Mouse (Mus musculus) forebrain, embryonic 11.5 days (tissue): Measurements from ENCODE around the gene Hsd11b1. TPM values are rescaled to one million over a fixed set of nuclear protein-coding genes. Genes with fewer than 3 reads are reported as not detected.

Experiments
- ATAC-seq: fragments of 200-750 bp; cut with Nextera tagmentation; replicated peaks from 2 replicates; pipeline ENCODE4 v1.8.0; 2017; ENCODE audit warnings: moderate TSS enrichment; ENCODE audit not compliant: low FRiP score
- DNase-seq: peaks from one replicate; pipeline ENCODE4 v3.0.0-alpha.2; 2017; ENCODE audit warnings: low spot score
- H3K27ac ChIP-seq: fragments of 300-500 bp; sonication (generic); 2 replicates; pipeline ENCODE4 v1.5.1; 2014; ENCODE audit warnings: low read depth, low read length
- H3K27me3 ChIP-seq: fragments of 300-500 bp; sonication (generic); 2 replicates; pipeline ENCODE4 v1.6.1; 2014; ENCODE audit warnings: mild to moderate bottlenecking, low read length, mixed read lengths; ENCODE audit not compliant: control insufficient read depth, insufficient read depth
- H3K36me3 ChIP-seq: fragments of 300-500 bp; sonication (generic); 2 replicates; pipeline ENCODE4 v1.6.1; 2014; ENCODE audit warnings: mild to moderate bottlenecking, low read length, moderate library complexity, mixed read lengths; ENCODE audit not compliant: control insufficient read depth, insufficient read depth
- H3K4me1 ChIP-seq: fragments of 300-500 bp; sonication (generic); replicated peaks from 2 replicates; pipeline ENCODE4 v1.6.1; 2014; ENCODE audit warnings: low read length, mixed read lengths; ENCODE audit not compliant: control insufficient read depth, insufficient read depth
- H3K4me2 ChIP-seq: fragments of 300-500 bp; sonication (generic); 2 replicates; pipeline ENCODE4 v1.6.1; 2014; ENCODE audit warnings: low read depth, mild to moderate bottlenecking, low read length, moderate library complexity, mixed read lengths; ENCODE audit not compliant: severe bottlenecking
- H3K4me3 ChIP-seq: fragments of 300-500 bp; sonication (generic); 2 replicates; pipeline ENCODE4 v1.5.1; 2014; ENCODE audit warnings: low read depth, low read length
- H3K9ac ChIP-seq: fragments of 300-500 bp; sonication (generic); 2 replicates; pipeline ENCODE4 v1.6.1; 2014; ENCODE audit warnings: low read length
- H3K9me3 ChIP-seq: fragments of 300-500 bp; sonication (generic); 2 replicates; pipeline ENCODE4 v1.6.1; 2016; ENCODE audit warnings: low read length, mixed read lengths; ENCODE audit not compliant: control insufficient read depth
- WGBS: fragments of 180-500 bp; shearing (Covaris S2); extraction: QIAGEN DNeasy Blood & Tissue Kit; methylation state at CpG from one replicate; pipeline ENCODE4 v1.1.7; 2014; 5-methylcytosine and 5-hydroxymethylcytosine counted together
- polyA plus RNA-seq: library from polyadenylated mRNA; unstranded; fragments of >200 nt; fragmentation: Nextera tagmentation; extraction: Ambion mirVana; gene quantifications from 2 replicates; pipeline ENCODE4 v1.2.1, GENCODE M21; 2014

Hsd11b1 gene
- not detected in 2 replicates for polyA plus RNA-seq

DNA sequence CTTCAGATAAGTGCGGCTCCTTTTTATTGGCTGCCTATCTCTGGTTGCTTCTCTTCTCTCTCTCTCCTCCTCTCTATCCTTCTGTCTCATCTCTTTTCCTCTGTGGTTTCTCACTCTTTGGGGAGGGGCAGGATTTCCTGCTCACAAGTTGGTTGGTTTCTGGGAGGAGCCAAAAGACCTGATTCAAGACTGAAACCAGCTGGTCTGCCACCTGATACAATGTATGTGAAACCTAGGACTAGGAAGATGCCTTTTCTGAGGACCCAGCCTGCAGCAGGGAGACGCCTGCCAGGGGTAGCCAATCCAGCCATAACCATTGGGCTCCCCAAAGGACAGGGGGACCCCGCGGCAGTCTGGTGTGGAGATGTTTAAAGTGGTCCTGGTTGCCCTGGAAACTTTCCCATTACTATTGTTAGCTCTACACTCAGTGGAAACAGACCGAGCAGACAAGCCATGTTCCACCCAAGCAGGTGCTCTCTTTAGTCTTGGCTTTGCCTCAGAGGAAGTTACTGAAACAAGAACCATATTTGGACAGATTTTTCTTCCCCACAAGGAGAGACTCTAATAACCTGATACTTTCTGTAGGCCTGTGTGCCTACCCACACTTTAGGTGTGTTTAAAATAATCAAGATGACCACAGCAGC, at the start of gene Hsd11b1:
Gene Hsd11b1, minus strand, starts transcription at position 121 of the 644 bp plus-strand sequence.
- Histone ChIP-seq H3K4me3 (no peak within 1 kb of the TSS), H3K27me3 (no peaks in the 10 kb centered on the region), H3K36me3 (no peaks in the 10 kb centered on the region), H3K4me2 (no peak within 1 kb of the TSS), H3K4me1 (no peaks in the 10 kb centered on the region), H3K27ac (no peak within 1 kb of the TSS), H3K9ac (no peak within 1 kb of the TSS), H3K9me3 (no peaks in the 10 kb centered on the region)
- WGBS, result 77% methylated on average over 5 of the region's 5 CpGs
- ATAC-seq, result no peak
- DNase-seq, result no peak

DNA sequence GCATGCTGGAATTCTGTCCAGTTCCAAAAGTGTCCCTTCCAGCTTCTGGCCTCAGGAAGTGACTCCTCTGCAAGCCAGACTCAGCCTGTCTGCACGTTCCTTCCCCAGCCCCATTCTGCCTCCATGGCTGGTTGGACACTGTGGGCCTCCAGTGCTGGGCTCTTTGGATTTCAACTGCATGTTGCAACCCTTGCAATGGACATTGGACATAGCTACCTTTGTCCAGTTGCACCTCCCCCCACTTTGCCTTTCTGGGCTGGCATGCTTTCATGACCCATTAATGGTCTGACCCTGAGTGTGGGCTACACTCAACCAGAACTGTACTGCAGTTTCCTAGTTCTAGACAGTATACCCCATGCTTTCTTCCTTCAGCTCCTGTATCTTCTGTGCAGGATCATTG, 47.7 kb upstream of the Hsd11b1 start:
- Histone ChIP-seq H3K27ac (no peak overlapping the region), H3K36me3 (no peaks in the 10 kb centered on the region), H3K4me2 (no peak overlapping the region), H3K9me3 (no peaks in the 10 kb centered on the region), H3K4me1 (no peaks in the 10 kb centered on the region), H3K27me3 (no peaks in the 10 kb centered on the region), H3K9ac (no peak overlapping the region), H3K4me3 (no peak overlapping the region)
- WGBS, result 64% methylated on average over 1 of the region's 1 CpGs
- ATAC-seq, result no peak
- no peak for DNase-seq

- ATAC-seq, result no peak
- H3K36me3 ChIP-seq, result no peaks in the 10 kb centered on the region
- 85% methylated on average over 3 of the region's 3 CpGs for WGBS
- no peak overlapping the region for H3K4me2 ChIP-seq
- no peaks in the 10 kb centered on the region for H3K4me1 ChIP-seq
- no peak for DNase-seq
- no peak overlapping the region for H3K9ac ChIP-seq
- no peaks in the 10 kb centered on the region for H3K27me3 ChIP-seq
- H3K27ac ChIP-seq, result no peak overlapping the region
- no peaks in the 10 kb centered on the region for H3K9me3 ChIP-seq
- no peak overlapping the region for H3K4me3 ChIP-seq
Observed at GRCm38 (mm10) chr1:193310519-193311085, 46.7 kb upstream of the Hsd11b1 start.

DNA sequence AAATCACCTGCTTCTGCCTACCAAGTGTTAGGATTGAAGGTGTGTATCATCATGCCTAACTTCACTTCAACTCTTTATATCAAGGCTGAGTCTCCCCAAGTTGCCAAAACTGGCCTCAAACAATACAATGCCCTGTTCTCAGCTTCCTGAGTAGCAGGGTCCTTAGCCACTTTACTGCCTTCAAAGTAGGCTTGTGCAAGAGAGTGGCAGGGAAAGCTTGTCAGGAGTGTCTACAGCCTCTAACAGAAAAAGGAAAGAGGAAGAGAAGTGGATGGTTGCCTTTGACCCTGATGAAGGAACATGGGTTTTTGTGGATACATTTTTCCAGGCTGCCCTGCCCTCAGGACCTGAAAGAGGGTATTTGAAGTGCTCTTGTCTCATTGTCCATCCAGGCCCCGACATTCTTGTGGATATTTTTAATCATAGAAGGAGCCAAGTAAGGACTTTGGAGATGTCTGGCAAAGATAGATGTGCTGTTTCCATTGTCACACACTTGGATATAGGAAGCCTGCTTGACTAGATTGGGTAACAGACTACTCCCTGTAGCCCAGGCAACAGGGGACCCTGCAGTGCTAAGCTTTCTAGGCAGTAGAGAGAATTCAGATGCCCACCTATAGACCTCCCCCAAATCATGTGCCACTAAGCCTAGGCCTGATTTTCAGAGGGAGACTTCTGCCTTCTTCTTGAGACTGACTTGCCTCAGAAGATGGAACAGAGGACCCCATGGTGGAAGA, 46.1 kb upstream of the Hsd11b1 start:
- no peak for DNase-seq
- no peaks in the 10 kb centered on the region for H3K4me1 ChIP-seq
- no peak for ATAC-seq
- H3K9ac ChIP-seq, result no peak overlapping the region
- no peak overlapping the region for H3K4me3 ChIP-seq
- H3K9me3 ChIP-seq, result no peaks in the 10 kb centered on the region
- no peaks in the 10 kb centered on the region for H3K36me3 ChIP-seq
- H3K27me3 ChIP-seq, result no peaks in the 10 kb centered on the region
- no peak overlapping the region for H3K27ac ChIP-seq
- WGBS, result 79% methylated on average over 1 of the region's 1 CpGs
- H3K4me2 ChIP-seq, result no peak overlapping the region

DNA sequence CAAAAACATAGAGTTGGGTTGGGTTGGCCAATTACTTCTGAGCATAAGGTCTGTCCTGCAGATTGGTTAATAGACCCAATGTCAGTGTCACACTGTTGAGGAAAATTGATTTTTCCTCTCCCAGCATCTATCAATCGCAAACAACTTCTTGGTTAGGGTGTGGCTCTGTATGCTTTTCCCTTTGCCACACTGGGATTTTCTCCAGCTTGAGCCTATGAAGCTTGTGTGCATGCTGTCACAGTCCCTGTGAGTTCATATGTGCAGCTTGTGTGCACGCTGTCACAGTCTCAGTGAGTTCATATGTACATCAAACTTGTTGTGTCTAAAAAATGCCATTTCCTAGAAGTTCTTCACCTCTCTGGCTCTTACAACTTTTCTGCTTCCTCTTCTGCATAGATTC, 43.0 kb upstream of the Hsd11b1 start:
- H3K4me1 ChIP-seq, result no peaks in the 10 kb centered on the region
- H3K9me3 ChIP-seq, result no peaks in the 10 kb centered on the region
- 88% methylated on average over 2 of the region's 2 CpGs for whole genome bisulfite sequencing
- H3K27me3 ChIP-seq, result no peaks in the 10 kb centered on the region
- no peak for DNase-seq
- H3K9ac ChIP-seq, result no peak overlapping the region
- ATAC-seq, result no peak
- no peak overlapping the region for H3K4me3 ChIP-seq
- H3K4me2 ChIP-seq, result no peak overlapping the region
- no peaks in the 10 kb centered on the region for H3K36me3 ChIP-seq
- H3K27ac ChIP-seq, result no peak overlapping the region

- no peaks in the 10 kb centered on the region for H3K36me3 ChIP-seq
- DNase-seq (peak; percentile 50), ATAC-seq (peak; percentile 79)
- H3K9me3 ChIP-seq, result no peaks in the 10 kb centered on the region
- WGBS, result 41% methylated on average over 7 of the region's 7 CpGs
- no peak overlapping the region for H3K4me3 ChIP-seq
- H3K27ac ChIP-seq, result no peak overlapping the region
- no peaks in the 10 kb centered on the region for H3K4me1 ChIP-seq
- no peak overlapping the region for H3K9ac ChIP-seq
- H3K4me2 ChIP-seq, result no peak overlapping the region
- no peaks in the 10 kb centered on the region for H3K27me3 ChIP-seq
Observed at GRCm38 (mm10) chr1:193305386-193305785, 41.5 kb upstream of the Hsd11b1 start.

DNA sequence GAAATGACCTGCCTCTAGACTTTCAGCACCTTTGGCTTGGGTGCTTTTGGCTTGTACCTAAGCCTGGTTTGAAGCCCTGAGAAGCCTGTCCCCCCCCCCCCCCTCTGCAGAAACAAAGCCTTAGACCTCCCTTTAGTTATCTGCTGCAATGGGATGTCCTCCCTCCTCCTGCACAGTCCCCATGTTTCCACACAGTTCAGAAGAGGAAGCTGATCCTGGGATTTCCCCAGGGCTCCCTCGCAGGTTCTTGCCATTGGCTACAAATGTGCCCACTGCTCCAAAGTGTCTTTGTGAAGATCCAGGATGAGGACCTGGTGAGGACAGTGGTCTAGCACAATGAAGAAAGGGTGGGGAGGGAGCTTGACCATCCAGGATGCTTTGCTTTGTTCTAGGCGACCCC, 39.2 kb upstream of the Hsd11b1 start:
- DNase-seq (peak; percentile 33), ATAC-seq (no peak)
- Histone ChIP-seq H3K4me3 (no peak overlapping the region), H3K9me3 (no peaks in the 10 kb centered on the region), H3K27me3 (no peaks in the 10 kb centered on the region), H3K4me1 (no peaks in the 10 kb centered on the region), H3K9ac (no peak overlapping the region), H3K36me3 (no peaks in the 10 kb centered on the region), H3K4me2 (no peak overlapping the region), H3K27ac (no peak overlapping the region)
- WGBS, result 85% methylated on average over 2 of the region's 2 CpGs

DNA sequence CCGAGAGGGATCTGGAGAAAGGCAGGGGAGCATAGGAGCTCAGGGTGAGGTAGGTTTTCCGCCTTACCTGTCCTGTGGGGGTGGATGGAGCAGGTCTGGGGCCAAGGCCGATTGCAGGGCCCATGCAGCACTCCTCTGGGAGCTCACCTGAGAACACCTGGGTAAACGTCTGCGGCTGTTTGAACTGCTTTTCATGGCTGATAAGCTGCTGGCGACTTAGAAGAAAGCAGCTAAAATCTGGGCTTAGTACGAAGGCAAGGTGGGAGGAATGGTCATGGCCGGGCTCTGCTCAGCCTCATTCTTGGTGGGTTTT, 38.2 kb upstream of the Hsd11b1 start:
- 71% methylated on average over 8 of the region's 8 CpGs for WGBS
- no peak for ATAC-seq

More for the DNA sequence above, 38.2 kb upstream of the Hsd11b1 start:
- DNase-seq, result no peak
- H3K4me3 ChIP-seq, result no peak overlapping the region
- no peak overlapping the region for H3K9ac ChIP-seq
- no peaks in the 10 kb centered on the region for H3K4me1 ChIP-seq
- no peaks in the 10 kb centered on the region for H3K36me3 ChIP-seq
- no peaks in the 10 kb centered on the region for H3K27me3 ChIP-seq
- no peaks in the 10 kb centered on the region for H3K9me3 ChIP-seq
- no peak overlapping the region for H3K27ac ChIP-seq
- no peak overlapping the region for H3K4me2 ChIP-seq
